Mouse (Mus musculus): ENCODE results near the gene Gm10300. TPM values are rescaled to one million over a fixed set of nuclear protein-coding genes. Genes with fewer than 3 reads are reported as not detected.

Gm10300 gene
- polyA plus RNA-seq, 1 experiment from 2014 or later = not detected

GRCm38 (mm10) chr4:132039521-132039920 lies 35.0 kb upstream of the Gm10300 start:
- H3K36me3 ChIP-seq = no peaks in the 10 kb centered on the region
- no peak overlapping the region for H3K9ac ChIP-seq (replicated peaks)
- H3K9me3 ChIP-seq = no peaks in the 10 kb centered on the region
- H3K4me1 ChIP-seq = peaks cover 10% of the 10 kb centered on the region; the same call in 1 of the 2 replicates
- H3K4me3 ChIP-seq = no peak overlapping the region
- 0 out of 2 replicates have a peak, but pooled peaks cover 4% of the 10 kb centered on the region for H3K27me3 ChIP-seq
- no peak overlapping the region for H3K27ac ChIP-seq (replicated peaks)
- no peak for ATAC-seq (replicated peaks)
- 95% methylated on average over 2 of the region's 2 CpGs for WGBS
- no peak overlapping the region for H3K4me2 ChIP-seq (replicated peaks)

- 91% methylated on average over 8 of the region's 8 CpGs for WGBS
- no peak for ATAC-seq (replicated peaks)
- Histone ChIP-seq H3K4me3 (no peak overlapping the region), H3K4me1 (peaks cover 9% of the 10 kb centered on the region; the same call in 1 of the 2 replicates), H3K4me2 (replicated peaks) (no peak overlapping the region), H3K27me3 (0 out of 2 replicates have a peak, but pooled peaks cover 4% of the 10 kb centered on the region), H3K9ac (replicated peaks) (no peak overlapping the region), H3K9me3 (no peaks in the 10 kb centered on the region), H3K27ac (replicated peaks) (no peak overlapping the region), H3K36me3 (no peaks in the 10 kb centered on the region)
These were observed 34.4 kb upstream of the Gm10300 start for GRCm38 (mm10) chr4:132039975-132040645.

GRCm38 (mm10) chr4:132041471-132042332 lies 32.8 kb upstream of the Gm10300 start:
- no peaks in the 10 kb centered on the region for H3K36me3 ChIP-seq
- ATAC-seq (replicated peaks) = no peak
- no peak overlapping the region for H3K4me3 ChIP-seq
- no peak overlapping the region for H3K27ac ChIP-seq (replicated peaks)
- 0 out of 2 replicates have a peak, but pooled peaks cover 4% of the 10 kb centered on the region for H3K27me3 ChIP-seq
- no peak overlapping the region for H3K9ac ChIP-seq (replicated peaks)
- no peaks in the 10 kb centered on the region for H3K9me3 ChIP-seq
- no peak overlapping the region for H3K4me2 ChIP-seq (replicated peaks)
- peaks cover 19% of the 10 kb centered on the region for H3K4me1 ChIP-seq
- 73% methylated on average over 6 of the region's 6 CpGs for WGBS

GRCm38 (mm10) chr4:132043726-132044125 lies 30.8 kb upstream of the Gm10300 start:
- Histone ChIP-seq H3K4me2 (replicated peaks) (no peak overlapping the region), H3K27me3 (no peaks in the 10 kb centered on the region), H3K4me1 (peaks cover 26% of the 10 kb centered on the region), H3K36me3 (no peaks in the 10 kb centered on the region), H3K9ac (replicated peaks) (no peak overlapping the region), H3K27ac (replicated peaks) (no peak overlapping the region), H3K4me3 (no peak overlapping the region), H3K9me3 (no peaks in the 10 kb centered on the region)
- ATAC-seq (replicated peaks) = no peak
- 89% methylated on average over 3 of the region's 3 CpGs for WGBS

- peak; percentile 65 for ATAC-seq (replicated peaks)
- Histone ChIP-seq H3K27ac (replicated peaks) (peak overlapping the region; percentile 93), H3K4me3 (peak overlapping the region; percentile 68), H3K4me1 (peaks cover 29% of the 10 kb centered on the region), H3K36me3 (no peaks in the 10 kb centered on the region), H3K9ac (replicated peaks) (peak overlapping the region; percentile 95), H3K9me3 (no peaks in the 10 kb centered on the region), H3K4me2 (replicated peaks) (peak overlapping the region; percentile 75), H3K27me3 (peaks cover 11% of the 10 kb centered on the region; the same call in 1 of the 2 replicates)
- under 1% methylated on average over 83 of the region's 95 CpGs for WGBS
These were observed 26.2 kb upstream of the Gm10300 start for GRCm38 (mm10) chr4:132048011-132048991.

- Histone ChIP-seq H3K9me3 (no peaks in the 10 kb centered on the region), H3K9ac (replicated peaks) (peak overlapping the region; percentile 95), H3K4me1 (peaks cover 29% of the 10 kb centered on the region), H3K4me3 (peak overlapping the region; percentile 68), H3K4me2 (replicated peaks) (peak overlapping the region; percentile 75), H3K36me3 (no peaks in the 10 kb centered on the region), H3K27me3 (peaks cover 11% of the 10 kb centered on the region; the same call in 1 of the 2 replicates), H3K27ac (replicated peaks) (peak overlapping the region; percentile 93)
- peak; percentile 99 for ATAC-seq (replicated peaks)
- WGBS = under 1% methylated on average over 30 of the region's 46 CpGs
These were observed 25.5 kb upstream of the Gm10300 start for GRCm38 (mm10) chr4:132048995-132049404.

- Histone ChIP-seq H3K9ac (replicated peaks) (peak overlapping the region; percentile 20; the same call in 1 of the 2 replicates), H3K4me3 (peak overlapping the region; percentile 68), H3K27ac (replicated peaks) (peak overlapping the region; percentile 5; the same call in 1 of the 2 replicates), H3K4me1 (peaks cover 29% of the 10 kb centered on the region), H3K36me3 (no peaks in the 10 kb centered on the region), H3K27me3 (peaks cover 11% of the 10 kb centered on the region; the same call in 1 of the 2 replicates), H3K9me3 (no peaks in the 10 kb centered on the region), H3K4me2 (replicated peaks) (peak overlapping the region; percentile 75)
- no peak for ATAC-seq (replicated peaks)
- WGBS = 7% methylated on average over 15 of the region's 15 CpGs
These were observed 24.8 kb upstream of the Gm10300 start for GRCm38 (mm10) chr4:132049549-132050200.

GRCm38 (mm10) chr4:132051321-132052275 lies 22.9 kb upstream of the Gm10300 start:
- no peak overlapping the region for H3K4me3 ChIP-seq
- WGBS = 74% methylated on average over 10 of the region's 10 CpGs
- H3K27me3 ChIP-seq = peaks cover 11% of the 10 kb centered on the region; the same call in 1 of the 2 replicates
- no peaks in the 10 kb centered on the region for H3K9me3 ChIP-seq
- peaks cover 20% of the 10 kb centered on the region for H3K4me1 ChIP-seq
- no peak overlapping the region for H3K27ac ChIP-seq (replicated peaks)
- H3K9ac ChIP-seq (replicated peaks) = no peak overlapping the region
- H3K4me2 ChIP-seq (replicated peaks) = no peak overlapping the region
- no peak for ATAC-seq (replicated peaks)
- H3K36me3 ChIP-seq = no peaks in the 10 kb centered on the region

- H3K27me3 ChIP-seq = no peaks in the 10 kb centered on the region
- no peaks in the 10 kb centered on the region for H3K9me3 ChIP-seq
- no peak overlapping the region for H3K4me2 ChIP-seq (replicated peaks)
- no peaks in the 10 kb centered on the region for H3K36me3 ChIP-seq
- no peak overlapping the region for H3K9ac ChIP-seq (replicated peaks)
- no peak for ATAC-seq (replicated peaks)
- H3K4me1 ChIP-seq = no peaks in the 10 kb centered on the region
- H3K4me3 ChIP-seq = no peak overlapping the region
- H3K27ac ChIP-seq (replicated peaks) = no peak overlapping the region
These were observed 17.2 kb upstream of the Gm10300 start for GRCm38 (mm10) chr4:132057311-132057710.

- no peak overlapping the region for H3K4me2 ChIP-seq (replicated peaks)
- no peak for ATAC-seq (replicated peaks)
- H3K4me3 ChIP-seq = no peak overlapping the region
- no peak overlapping the region for H3K9ac ChIP-seq (replicated peaks)
- H3K36me3 ChIP-seq = no peaks in the 10 kb centered on the region
- H3K27ac ChIP-seq (replicated peaks) = no peak overlapping the region
- 99% methylated on average over 2 of the region's 2 CpGs for WGBS
- no peaks in the 10 kb centered on the region for H3K4me1 ChIP-seq
- H3K9me3 ChIP-seq = no peaks in the 10 kb centered on the region
- H3K27me3 ChIP-seq = no peaks in the 10 kb centered on the region
These were observed 15.0 kb upstream of the Gm10300 start for GRCm38 (mm10) chr4:132059541-132059940.

All from forebrain, embryonic 15.5 days (tissue).